Mouse (Mus musculus) small intestine, adult 2 months (tissue): ENCODE measurements around the gene Med12l.

Experiments used
- CTCF ChIP-seq: fragments of 200-500 bp; IDR thresholded peaks from 2 replicates; pipeline ENCODE4 v1.5.1; 2012; ENCODE audit warnings: low read depth, mild to moderate bottlenecking, control low read depth, inconsistent platforms, low read length, moderate library complexity, mixed read lengths; ENCODE audit not compliant: insufficient replicate concordance, insufficient read length; ENCODE audit errors: extremely low read depth
- POLR2A ChIP-seq: fragments of 200-500 bp; IDR thresholded peaks from 2 replicates; pipeline ENCODE4 v1.6.1; 2012; ENCODE audit warnings: low read depth, mild to moderate bottlenecking, control low read depth, inconsistent platforms, low read length, moderate library complexity

DNA sequence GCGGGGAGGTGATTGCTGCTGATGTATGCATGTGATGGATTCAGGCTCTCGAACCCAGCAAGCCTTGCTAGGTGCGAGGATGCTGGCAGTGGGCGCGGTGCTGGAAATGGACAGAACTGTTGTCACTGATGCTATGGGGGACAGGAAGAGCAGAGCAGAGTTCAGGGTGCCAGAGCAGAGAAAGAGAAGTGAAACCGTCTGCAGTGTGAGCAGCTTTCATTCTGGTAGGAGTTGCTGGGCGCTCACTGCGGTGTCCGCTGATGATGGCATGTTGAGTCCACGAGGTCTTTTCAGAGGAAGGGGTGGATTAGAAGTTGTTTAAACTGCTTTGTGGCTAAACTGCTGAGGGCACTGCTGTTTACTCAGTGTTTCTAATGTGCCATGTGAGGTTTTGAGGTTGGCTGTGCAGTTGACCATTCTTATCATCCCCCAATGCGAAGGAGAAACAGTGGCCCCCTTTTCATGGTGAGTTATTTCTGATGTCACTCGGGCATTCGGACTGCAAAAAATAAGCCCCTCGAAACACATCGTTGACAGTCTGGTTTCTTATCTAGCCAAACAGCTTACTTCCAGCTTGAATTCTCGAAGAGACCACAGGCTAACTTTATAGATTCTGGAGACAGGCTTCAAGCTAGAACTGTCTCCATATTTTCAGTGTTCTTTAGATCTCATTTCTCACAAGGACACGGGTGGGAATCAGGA lies 49.4 kb downstream of the Med12l start:
- TF ChIP-seq CTCF (no peak), POLR2A (no peak)
